In genomic region chr11:4987487-4987852, GRCm38 (mm10) we compare ENCODE assay signal across 8 mouse cellular contexts. TPM values are rescaled to one million over a fixed set of nuclear protein-coding genes. Genes with fewer than 3 reads are reported as not detected.
A peak's percentile ranks its signal among the peaks of the same experiment; 100 is the strongest.
DNase-seq lines count a peak whose midpoint lies in the region; ATAC-seq and TF ChIP-seq lines count a peak whose summit lies in the region.

No protein-coding gene starts in this region.

- no peak for ATAC-seq in heart, embryonic 12.5 days (ENCODE audit: insufficient number of reproducible peaks, low FRiP score)
- ATAC-seq in heart, postnatal 0 days (ENCODE audit: insufficient read depth, low read depth): no peak

- DNase-seq in heart, postnatal 25 days (ENCODE audit: low spot score): no peak
- no peak for DNase-seq in ES-E14 (ENCODE audit: low read depth, low spot score)
- no peak for DNase-seq in heart, postnatal 0 days (ENCODE audit: low spot score)
- no peak for DNase-seq in midbrain, embryonic 10.5 days (ENCODE audit: low spot score)
- DNase-seq in urinary bladder, postnatal 36 days (ENCODE audit: low spot score in 2 of 2): no peak
- no peak for DNase-seq in cerebellum, postnatal 25 days
- no peak for DNase-seq in left cerebral cortex, postnatal 14 days (ENCODE audit: low spot score in 2 of 2)

- H3K27me3 ChIP-seq in heart, embryonic 12.5 days (replicated peaks): no peaks in the 10 kb centered on the region
- no peaks in the 10 kb centered on the region for H3K27me3 ChIP-seq in heart, postnatal 0 days (ENCODE audit: control insufficient read depth, insufficient read depth, low read length)
- H3K27me3 ChIP-seq in midbrain, embryonic 10.5 days (ENCODE audit: low read depth, poor library complexity, severe bottlenecking): no peaks in the 10 kb centered on the region

- H3K4me3 ChIP-seq in heart, embryonic 12.5 days: peak overlapping the region; percentile 91
- peak overlapping the region; percentile 79 to 99 for H3K4me3 ChIP-seq in ES-E14 (ENCODE audit: insufficient read depth in 1 of 2, low read depth in 1 of 2, low read length in 2 of 2, poor library complexity in 1 of 2, severe bottlenecking in 1 of 2)
- peak overlapping the region; percentile 61 for H3K4me3 ChIP-seq in heart, postnatal 0 days (ENCODE audit: low read depth, low read length)
- H3K4me3 ChIP-seq in midbrain, embryonic 10.5 days: peak overlapping the region; percentile 86

- H3K4me2 ChIP-seq in heart, embryonic 12.5 days: peak overlapping the region; percentile 97
- H3K4me2 ChIP-seq in heart, postnatal 0 days (ENCODE audit: low read depth, low read length): peak overlapping the region; percentile 93

- H3K9me3 ChIP-seq in heart, embryonic 12.5 days (replicated peaks): no peaks in the 10 kb centered on the region
- no peaks in the 10 kb centered on the region for H3K9me3 ChIP-seq in ES-E14 (ENCODE audit: control insufficient read depth, insufficient read depth, low read depth, low read length)
- no peaks in the 10 kb centered on the region for H3K9me3 ChIP-seq in heart, postnatal 0 days (replicated peaks; ENCODE audit: control insufficient read depth, low read length)
- no peaks in the 10 kb centered on the region for H3K9me3 ChIP-seq in midbrain, embryonic 10.5 days (replicated peaks)

- intact Hi-C loops in heart, postnatal 25 days (cut with DNase I): no loop called here
- intact Hi-C loops in left cerebral cortex, postnatal 14 days (cut with DNase I): no loop called here

- in situ Hi-C loops in ES-E14 (cut with MboI; ENCODE audit: low sequenced_read_pairs in 2 of 2, unreplicated experiment in 2 of 2): no loop called here

- H3K4me1 ChIP-seq in heart, embryonic 12.5 days (replicated peaks): peaks cover 32% of the 10 kb centered on the region
- H3K4me1 ChIP-seq in ES-E14 (ENCODE audit: control insufficient read depth in 2 of 2, insufficient read depth in 2 of 2, low read length in 2 of 2, poor library complexity in 1 of 2): peaks cover 3 to 4% of the 10 kb centered on the region in 2 experiments; a peak in 1 of 4 replicates
- peaks cover 6% of the 10 kb centered on the region for H3K4me1 ChIP-seq in heart, postnatal 0 days (ENCODE audit: control insufficient read depth, insufficient read depth)
- H3K4me1 ChIP-seq in midbrain, embryonic 10.5 days: peaks cover 22% of the 10 kb centered on the region

- no peak for TF ChIP-seq EP300 in heart, postnatal 0 days (IDR thresholded peaks at IDR 0.05; ENCODE audit: low read depth)

- TF ChIP-seq CTCF in heart, postnatal 0 days (IDR thresholded peaks at IDR 0.05; ENCODE audit: low read depth): no peak

- peak overlapping the region; percentile 85 for H3K9ac ChIP-seq in heart, embryonic 12.5 days
- H3K9ac ChIP-seq in ES-E14 (ENCODE audit: insufficient read depth, low read depth, low read length, poor library complexity, severe bottlenecking): peak overlapping the region; percentile 75
- peak overlapping the region; percentile 67 for H3K9ac ChIP-seq in heart, postnatal 0 days (replicated peaks; ENCODE audit: low read depth, low read length)

- WGBS in heart, embryonic 12.5 days: 51% methylated on average over 11 of the region's 11 CpGs
- WGBS in heart, postnatal 0 days: 44% methylated on average over 11 of the region's 11 CpGs
- 67% methylated on average over 11 of the region's 11 CpGs for WGBS in midbrain, embryonic 10.5 days

- H3K27ac ChIP-seq in heart, embryonic 12.5 days (ENCODE audit: poor library complexity, severe bottlenecking): peak overlapping the region; percentile 28; the same call in 1 of the 2 replicates
- H3K27ac ChIP-seq in ES-E14 (ENCODE audit: insufficient read depth, low read depth, low read length, poor library complexity, severe bottlenecking): no peak overlapping the region
- H3K27ac ChIP-seq in heart, postnatal 0 days (ENCODE audit: low read depth): peak overlapping the region; percentile 57
- peak overlapping the region; percentile 85 for H3K27ac ChIP-seq in midbrain, embryonic 10.5 days (replicated peaks)

- 0 out of 2 replicates have a peak, but pooled peaks cover 3% of the 10 kb centered on the region for H3K36me3 ChIP-seq in heart, embryonic 12.5 days
- H3K36me3 ChIP-seq in ES-E14 (ENCODE audit: control insufficient read depth, insufficient read depth, low read length, poor library complexity, severe bottlenecking): peaks cover 4% of the 10 kb centered on the region; the same call in 1 of the 2 replicates
- no peaks in the 10 kb centered on the region for H3K36me3 ChIP-seq in heart, postnatal 0 days (replicated peaks; ENCODE audit: control insufficient read depth, insufficient read depth, low read length)
- H3K36me3 ChIP-seq in midbrain, embryonic 10.5 days: peaks cover 23% of the 10 kb centered on the region

TF ChIP-seq in ES-E14, 5 proteins besides CTCF, POLR2A, EP300 and RAD21:
- TF ChIP-seq MAFK (IDR thresholded peaks at IDR 0.05; ENCODE audit: insufficient read depth, low read depth, low read length) (no peak), HCFC1 (IDR thresholded peaks at IDR 0.05; ENCODE audit: borderline replicate concordance, insufficient read depth, low read length) (no peak), CHD2 (IDR thresholded peaks at IDR 0.05; ENCODE audit: low read depth, low read length) (no peak), ZNF384 (IDR thresholded peaks at IDR 0.05; ENCODE audit: low read depth, low read length) (no peak), ZC3H11A (IDR thresholded peaks at IDR 0.05; ENCODE audit: borderline replicate concordance, low read depth, low read length) (no peak)
TF ChIP-seq in ES-E14: peak in this region for 0.

RNA-seq across cellular contexts. Expression of gene Ap1b1, which starts 0.8 kb away (rescaled TPM):
- 51.4 and 56.4 TPM in 2 replicates for polyA plus RNA-seq in heart, embryonic 12.5 days (2016; fragmentation: Nextera tagmentation; extraction: Ambion mirVana)
- 10 to 100 TPM; 53.1 to 58.1 TPM for total RNA-seq in heart, postnatal 25 days (2021)
- total RNA-seq in ES-E14 (2012; rRNA removed): 37.2 and 42.4 TPM in 2 replicates
- 39.0 and 56.7 TPM in 2 replicates for total RNA-seq in heart, postnatal 0 days (2014; rRNA removed; ENCODE audit: low replicate concordance)
- 27.4 and 29.6 TPM in 2 replicates for polyA plus RNA-seq in heart, postnatal 0 days (2015; fragmentation: Nextera tagmentation; extraction: Ambion mirVana)
- polyA plus RNA-seq in midbrain, embryonic 10.5 days (2016; fragmentation: Nextera tagmentation; extraction: Ambion mirVana): 62.2 and 68.4 TPM in 2 replicates
- total RNA-seq in left cerebral cortex, postnatal 14 days (2021): 100 to 1,000 TPM; 138 to 142 TPM

RNA-seq across cellular contexts. Expression of gene Nefh, which starts 39.6 kb away (rescaled TPM):
- 0.58 and 0.66 TPM in 2 replicates for polyA plus RNA-seq in heart, embryonic 12.5 days (2016; fragmentation: Nextera tagmentation; extraction: Ambion mirVana)
- total RNA-seq in heart, postnatal 25 days (2021): not detected
- 13.9 and 17.7 TPM in 2 replicates for total RNA-seq in ES-E14 (2012; rRNA removed)
- 0.04 TPM in 1 of 2 replicates, not detected in the other for total RNA-seq in heart, postnatal 0 days (2014; rRNA removed; ENCODE audit: low replicate concordance)
- 0.03 and 0.07 TPM in 2 replicates for polyA plus RNA-seq in heart, postnatal 0 days (2015; fragmentation: Nextera tagmentation; extraction: Ambion mirVana)
- 0.23 and 0.29 TPM in 2 replicates for polyA plus RNA-seq in midbrain, embryonic 10.5 days (2016; fragmentation: Nextera tagmentation; extraction: Ambion mirVana)
- total RNA-seq in left cerebral cortex, postnatal 14 days (2021): 10 to 100 TPM; 35.5 to 38.2 TPM

Comparison
In these comparisons a context has a peak if more than half of its experiments do, and no peak if none do; other contexts are left out.
1. RNA of gene Nefh, which starts 39.6 kb away (total RNA-seq): 35.5 to 38.2 TPM in left cerebral cortex, postnatal 14 days and 13.9 to 17.7 TPM in ES-E14; 0.04 TPM in heart, postnatal 0 days and not detected in heart, postnatal 25 days; every median in the first group is over 10 times any median in the second.
2. Peak in every context shown above with its lines, with median percentiles within 50 percentile points of each other: H3K4me3 ChIP-seq and H3K9ac ChIP-seq.